Mouse (Mus musculus) spleen, adult 2 months (tissue): ENCODE results near the gene Gbx1.

ENCODE experiments used
- CTCF ChIP-seq: fragments of 200-500 bp; IDR thresholded peaks from 2 replicates; pipeline ENCODE4 v1.5.1; 2011; ENCODE audit warnings: mild to moderate bottlenecking, inconsistent platforms; ENCODE audit not compliant: insufficient read depth, insufficient read length, insufficient replicate concordance; ENCODE audit errors: extremely low read depth
- POLR2A ChIP-seq: fragments of 200-500 bp; IDR thresholded peaks from 2 replicates; pipeline ENCODE4 v1.6.1; 2011; ENCODE audit warnings: low read depth, low read length, inconsistent platforms

DNA sequence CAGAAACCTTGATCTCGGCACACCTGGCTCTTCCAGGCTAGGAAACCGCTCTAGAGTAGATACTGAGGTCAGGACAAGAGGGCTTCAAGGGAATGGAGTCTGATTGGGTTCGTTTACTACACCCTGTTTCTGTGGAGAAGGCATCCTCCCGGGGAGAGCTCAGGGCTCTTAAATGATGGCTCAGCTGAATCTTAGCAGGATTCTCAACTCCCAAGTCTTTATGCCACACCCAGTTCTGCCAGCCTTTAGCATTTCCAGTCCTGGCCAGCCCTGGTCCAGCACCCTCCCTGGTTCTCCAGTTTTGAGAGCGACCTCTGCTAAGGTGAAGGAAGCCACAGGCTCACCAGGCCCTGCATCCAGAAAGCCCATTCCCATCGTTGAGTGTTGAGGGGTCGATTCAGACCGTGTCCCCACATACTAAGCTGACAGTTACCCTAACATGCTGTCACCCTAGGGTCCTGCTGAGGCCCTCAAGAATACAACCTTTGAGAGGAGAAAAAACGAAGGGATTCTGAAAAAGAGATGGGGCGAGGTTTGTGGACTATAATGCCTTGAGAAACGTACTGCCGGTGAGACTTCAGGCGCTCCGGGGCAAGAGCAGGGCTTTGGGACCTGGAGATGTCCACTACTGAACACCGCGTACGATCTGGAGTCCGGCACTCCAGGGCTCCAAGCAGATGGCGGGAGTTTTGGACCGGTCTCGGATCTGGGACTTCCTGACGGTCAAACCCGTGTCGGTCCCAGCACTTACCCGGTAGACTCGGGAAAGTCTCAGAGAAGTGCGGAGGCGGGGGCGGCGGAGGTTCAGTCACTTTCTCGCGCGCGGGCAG lies 1.4 kb downstream of the Gbx1 start:
- TF ChIP-seq CTCF: no peak
- no peak for TF ChIP-seq POLR2A
